Mouse (Mus musculus) ES-E14 (cell line): ENCODE data around the gene Golga7b. TPM values are rescaled to one million over a fixed set of nuclear protein-coding genes. Genes with fewer than 3 reads are reported as not detected.
A peak's percentile ranks its signal among the peaks of the same experiment; 100 is the strongest.

Source experiments
- DNase-seq: peaks from one replicate; pipeline ENCODE4 v3.0.0-alpha.2; 2013; ENCODE audit warnings: low read depth, low spot score
- H3K27ac ChIP-seq: 2 replicates; pipeline ENCODE4 v1.5.1; 2012; ENCODE audit warnings: low read depth, mild to moderate bottlenecking, low read length, moderate library complexity, mixed read lengths; ENCODE audit not compliant: poor library complexity, insufficient read depth, severe bottlenecking
- H3K36me3 ChIP-seq: 2 replicates; pipeline ENCODE4 v1.6.1; 2012; ENCODE audit warnings: mild to moderate bottlenecking, low read length, moderate library complexity, mixed read lengths; ENCODE audit not compliant: control insufficient read depth, poor library complexity, insufficient read depth, severe bottlenecking
- H3K4me1 ChIP-seq, 2 experiments: fragments of 150-350 bp in 1 of 2; sonication (generic) in 1 of 2; 2 replicates each; pipeline ENCODE4 v1.6.1; 2012; ENCODE audit warnings: low read length in 2 of 2, mild to moderate bottlenecking in 1 of 2, mixed read lengths in 1 of 2; ENCODE audit not compliant: control insufficient read depth in 2 of 2, insufficient read depth in 2 of 2, poor library complexity in 1 of 2
- H3K4me3 ChIP-seq, 2 experiments: fragments of 150-350 bp in 1 of 2; sonication (generic) in 1 of 2; 2 replicates each; pipeline ENCODE4 v1.5.1; 2012; ENCODE audit warnings: low read length in 2 of 2, low read depth in 1 of 2, mild to moderate bottlenecking in 1 of 2, mixed read lengths in 1 of 2; ENCODE audit not compliant: insufficient read depth in 1 of 2, poor library complexity in 1 of 2, severe bottlenecking in 1 of 2
- H3K9ac ChIP-seq: 2 replicates; pipeline ENCODE4 v1.6.1; 2012; ENCODE audit warnings: low read depth, mild to moderate bottlenecking, low read length, mixed read lengths; ENCODE audit not compliant: poor library complexity, insufficient read depth, severe bottlenecking
- H3K9me3 ChIP-seq: fragments of 150-350 bp; sonication (generic); 2 replicates; pipeline ENCODE4 v1.6.1; 2012; ENCODE audit warnings: low read depth, mild to moderate bottlenecking, low read length; ENCODE audit not compliant: control insufficient read depth, insufficient read depth
- CHD2 ChIP-seq: IDR thresholded peaks from 2 replicates; pipeline ENCODE4 v1.6.1; 2014; ENCODE audit warnings: mild to moderate bottlenecking, low read depth, low read length, inconsistent platforms
- HCFC1 ChIP-seq: IDR thresholded peaks from 2 replicates; pipeline ENCODE4 v1.6.1; 2012; ENCODE audit warnings: low read length, inconsistent platforms, borderline replicate concordance; ENCODE audit not compliant: insufficient read depth
- MAFK ChIP-seq: IDR thresholded peaks from 2 replicates; pipeline ENCODE4 v1.6.1; 2014; ENCODE audit warnings: mild to moderate bottlenecking, low read depth, low read length, inconsistent platforms; ENCODE audit not compliant: insufficient read depth
- ZC3H11A ChIP-seq: IDR thresholded peaks from 2 replicates; pipeline ENCODE4 v1.6.1; 2012; ENCODE audit warnings: low read depth, mild to moderate bottlenecking, inconsistent platforms, low read length, borderline replicate concordance
- ZNF384 ChIP-seq: IDR thresholded peaks from 2 replicates; pipeline ENCODE4 v1.6.1; 2012; ENCODE audit warnings: low read depth, low read length, inconsistent platforms
- in situ Hi-C, 2 experiments: fragments of 600-800 bp; cut with MboI; formaldehyde crosslinking; loops; one replicate each; pipeline ENCODE4 v1.15.1; 2025; ENCODE audit warnings: low sequenced_read_pairs in 2 of 2, inconsistent platforms in 1 of 2; ENCODE audit not compliant: unreplicated experiment in 2 of 2
- total RNA-seq: library from RNA; depleted of rRNA; stranded (reverse); fragments of 300-350 nt; gene quantifications from 2 replicates; pipeline ENCODE4 v1.2.3, GENCODE M21; 2012

Gene Golga7b
- total RNA-seq, 1 experiment, result 0.09 TPM

DNA sequence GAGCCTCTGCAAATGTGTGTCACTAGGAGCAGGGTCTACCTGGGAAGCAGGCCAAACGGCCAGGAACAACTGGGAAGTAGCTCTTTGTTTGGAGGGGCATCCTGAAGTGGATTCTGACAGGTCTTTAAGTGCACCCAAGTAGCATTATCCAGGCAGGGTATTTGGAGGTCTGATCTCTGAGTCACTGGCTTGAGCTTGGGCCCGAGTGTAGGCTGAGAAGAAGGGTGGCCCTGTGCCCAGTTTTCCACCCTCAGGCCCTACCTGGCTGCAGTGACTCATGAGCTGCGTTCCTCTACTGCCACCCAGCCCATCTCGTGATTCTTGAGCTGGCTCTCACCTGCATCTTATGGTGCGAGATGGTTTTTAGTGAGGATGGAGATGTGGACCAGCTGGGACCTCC, 11.2 kb downstream of the Golga7b start:
- H3K9me3 ChIP-seq, result no peaks in the 10 kb centered on the region
- in situ Hi-C loops, result no loop called here

GRCm38 (mm10) chr19:42260486-42260885, 13.1 kb downstream of the Golga7b start:
- Histone ChIP-seq H3K36me3 (no peaks in the 10 kb centered on the region), H3K9ac (no peak overlapping the region), H3K4me3 (no peak overlapping the region), H3K27ac (no peak overlapping the region), H3K4me1 (peaks cover 0 to 2% of the 10 kb centered on the region in 2 experiments; a peak in 1 of 4 replicates), H3K9me3 (no peaks in the 10 kb centered on the region)
- in situ Hi-C loops, result no loop called here
- DNase-seq, result no peak
- TF ChIP-seq MAFK (no peak), CHD2 (no peak), HCFC1 (no peak), ZC3H11A (no peak), ZNF384 (no peak)

More for the DNA sequence above, 11.2 kb downstream of the Golga7b start:
- TF ChIP-seq ZNF384 (no peak), CHD2 (no peak), MAFK (no peak), HCFC1 (no peak), ZC3H11A (no peak)
- Histone ChIP-seq H3K4me3 (no peak overlapping the region), H3K9ac (no peak overlapping the region), H3K36me3 (no peaks in the 10 kb centered on the region), H3K4me1 (peaks cover 0 to 2% of the 10 kb centered on the region in 2 experiments; a peak in 1 of 4 replicates), H3K27ac (no peak overlapping the region)
- no peak for DNase-seq

GRCm38 (mm10) chr19:42263524-42263923, 16.1 kb downstream of the Golga7b start:
- DNase-seq, result no peak
- Histone ChIP-seq H3K4me3 (no peak overlapping the region), H3K9me3 (no peaks in the 10 kb centered on the region), H3K36me3 (no peaks in the 10 kb centered on the region), H3K9ac (no peak overlapping the region), H3K27ac (no peak overlapping the region), H3K4me1 (peaks cover 0 to 5% of the 10 kb centered on the region in 2 experiments; a peak in 1 of 4 replicates)
- in situ Hi-C loops, result no loop called here
- no peak for TF ChIP-seq ZC3H11A
- TF ChIP-seq HCFC1, result no peak
- TF ChIP-seq MAFK, result no peak
- no peak for TF ChIP-seq ZNF384
- TF ChIP-seq CHD2, result no peak

DNA sequence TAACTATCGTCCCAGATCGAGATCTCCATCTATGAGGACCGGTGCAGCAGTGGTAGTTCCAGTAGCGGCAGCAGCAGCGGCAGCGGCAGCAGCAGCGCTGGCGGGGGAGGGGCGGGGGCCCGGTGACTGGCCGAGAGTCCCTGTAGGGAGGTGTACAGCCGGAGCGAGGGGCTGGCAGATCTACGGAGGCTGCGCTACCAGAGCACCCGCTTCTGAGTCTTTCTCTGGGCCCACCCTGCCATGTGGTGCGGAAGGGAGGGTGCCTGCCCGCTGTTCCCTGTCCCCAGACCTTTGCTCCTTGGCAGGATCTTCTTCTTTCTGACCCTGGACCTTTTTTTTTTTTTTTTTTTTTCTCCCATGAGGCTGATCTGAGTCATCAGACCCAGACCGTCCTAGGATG, 21.0 kb downstream of the Golga7b start:
- Histone ChIP-seq H3K36me3 (no peaks in the 10 kb centered on the region), H3K27ac (no peak overlapping the region), H3K9me3 (no peaks in the 10 kb centered on the region), H3K9ac (peak overlapping the region; percentile 6; the same call in 1 of the 2 replicates), H3K4me1 (peaks cover 0 to 4% of the 10 kb centered on the region in 2 experiments; a peak in 1 of 4 replicates), H3K4me3 (peak overlapping the region; percentile 43 to 65)
- DNase-seq, result no peak
- in situ Hi-C loops, result no loop called here
- no peak for TF ChIP-seq MAFK
- no peak for TF ChIP-seq CHD2
- TF ChIP-seq ZNF384, result peak; percentile 57; the same call in 1 of the 2 replicates

GRCm38 (mm10) chr19:42270119-42270518, 22.7 kb downstream of the Golga7b start:
- TF ChIP-seq MAFK (no peak), HCFC1 (no peak), ZNF384 (no peak), CHD2 (no peak)
- no peak for DNase-seq
- in situ Hi-C loops, result no loop called here
- H3K4me3 ChIP-seq, result no peak overlapping the region
- H3K36me3 ChIP-seq, result no peaks in the 10 kb centered on the region
- no peak overlapping the region for H3K27ac ChIP-seq
- peaks cover 0 to 2% of the 10 kb centered on the region in 2 experiments; a peak in 1 of 4 replicates for H3K4me1 ChIP-seq
- H3K9me3 ChIP-seq, result no peaks in the 10 kb centered on the region
- H3K9ac ChIP-seq, result no peak overlapping the region
